Mouse (Mus musculus): ENCODE results near the gene Tmtc2. TPM values are rescaled to one million over a fixed set of nuclear protein-coding genes. Genes with fewer than 3 reads are reported as not detected.

Gene Tmtc2
- polyA plus RNA-seq, 1 experiment: 16.7 TPM

DNA sequence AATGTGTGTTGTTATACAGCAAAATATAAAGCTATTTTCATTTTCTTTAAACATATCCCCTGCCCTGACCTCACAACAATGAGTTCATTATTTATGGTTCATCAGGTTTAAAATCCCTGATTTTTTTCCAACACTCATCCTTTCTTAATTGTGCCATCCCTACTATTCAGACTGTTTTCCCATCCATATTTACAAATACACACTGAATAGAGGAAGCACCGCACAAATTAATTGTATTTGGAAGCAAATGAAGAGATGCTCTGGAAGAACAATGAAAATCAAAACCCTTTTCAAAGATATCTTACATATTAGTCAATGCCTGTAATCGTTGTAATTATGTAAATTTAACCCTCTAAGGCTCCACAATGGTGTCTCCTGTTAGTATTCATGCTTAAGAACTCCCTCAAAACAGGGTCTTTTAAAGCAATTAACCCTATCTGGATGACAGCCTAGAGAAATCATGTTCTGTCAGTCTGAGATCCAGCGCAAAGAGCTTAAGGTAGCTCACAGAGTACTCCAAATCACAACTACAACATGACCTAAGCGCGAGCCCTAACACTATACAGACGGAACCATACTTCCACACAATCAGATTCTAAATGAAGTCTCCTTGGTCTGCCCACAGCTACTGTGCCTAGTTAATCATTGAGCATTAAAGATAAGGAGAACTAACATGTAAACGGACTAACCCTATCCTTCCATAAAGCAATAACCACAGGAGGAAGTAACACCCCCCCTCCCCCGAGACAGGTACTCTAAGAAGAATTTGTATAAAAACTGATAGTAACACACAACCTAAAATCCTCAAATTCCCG is 43.0 kb downstream of the Tmtc2 start:
- DNase-seq: no peak
- 90% methylated on average over 9 of the region's 9 CpGs for WGBS
- H3K4me3 ChIP-seq (replicated peaks; ENCODE audit: insufficient read depth, low read depth, low read length): no peak overlapping the region
- H3K27ac ChIP-seq (ENCODE audit: insufficient read depth, low read length): no peak overlapping the region
- TF ChIP-seq CTCF (IDR thresholded peaks at IDR 0.05; ENCODE audit: borderline replicate concordance, insufficient read depth, low read depth, low read length) (no peak), POLR2A (IDR thresholded peaks at IDR 0.05; ENCODE audit: borderline replicate concordance, insufficient read depth, low read length) (no peak)
- H3K4me1 ChIP-seq (ENCODE audit: control insufficient read depth, insufficient read depth, low read length): no peaks in the 10 kb centered on the region
- H3K27me3 ChIP-seq (ENCODE audit: control insufficient read depth, insufficient read depth, low read length): no peaks in the 10 kb centered on the region

DNA sequence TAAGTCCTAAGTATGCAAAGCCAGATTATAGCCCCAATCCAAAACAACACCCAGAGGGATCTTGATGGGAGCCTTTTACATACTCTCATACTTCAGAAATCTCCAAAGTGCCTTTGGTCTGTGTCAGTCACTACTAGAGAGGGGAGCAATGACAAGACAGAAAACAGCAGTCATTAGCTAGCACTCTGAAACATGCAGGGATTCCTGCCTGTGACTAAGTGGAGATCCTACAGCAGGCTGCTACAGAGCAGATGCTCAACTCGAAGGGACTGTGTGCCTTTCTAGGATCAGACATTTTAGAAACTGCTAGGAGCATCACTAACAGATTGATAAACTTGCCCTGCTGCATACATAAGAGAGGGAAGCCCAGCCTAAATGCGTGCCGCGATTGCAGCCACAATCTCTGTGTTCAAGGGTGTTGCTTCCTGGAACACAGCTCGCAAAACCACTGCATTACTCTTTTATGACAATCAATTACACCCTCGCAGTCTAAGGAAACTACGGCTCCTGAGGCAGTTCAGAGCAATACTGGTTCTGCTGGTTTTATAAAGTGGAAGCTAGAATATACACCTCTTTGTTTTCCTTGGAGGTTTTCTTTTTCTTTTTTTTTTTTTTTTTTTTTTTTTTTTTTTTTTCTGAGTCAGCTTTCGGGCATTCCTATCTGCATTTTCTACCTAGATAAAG is 50.7 kb downstream of the Tmtc2 start:
- DNase-seq: no peak
- H3K27ac ChIP-seq (ENCODE audit: insufficient read depth, low read length): no peak overlapping the region
- TF ChIP-seq CTCF (IDR thresholded peaks at IDR 0.05; ENCODE audit: borderline replicate concordance, insufficient read depth, low read depth, low read length): no peak
- no peak for TF ChIP-seq POLR2A (IDR thresholded peaks at IDR 0.05; ENCODE audit: borderline replicate concordance, insufficient read depth, low read length)

DNA sequence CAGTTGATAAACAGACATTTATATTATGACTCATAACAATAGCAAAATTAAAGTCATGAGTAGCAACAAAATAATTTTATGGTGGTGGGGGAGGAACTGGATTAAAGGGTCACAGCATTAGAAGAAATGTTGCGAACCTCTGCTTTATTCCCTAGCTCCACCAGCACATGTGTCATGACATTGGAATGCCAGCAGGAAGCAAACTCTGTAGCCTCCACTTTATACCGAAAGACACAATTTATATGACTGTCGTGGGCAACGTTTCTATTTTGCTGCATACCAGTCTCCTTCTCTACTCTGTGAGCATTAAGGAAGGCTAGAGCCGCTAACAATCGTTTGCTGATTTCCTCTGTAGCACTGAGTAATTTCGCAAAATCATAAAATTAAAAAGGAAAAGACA is 51.8 kb downstream of the Tmtc2 start:
- TF ChIP-seq CTCF (IDR thresholded peaks at IDR 0.05; ENCODE audit: borderline replicate concordance, insufficient read depth, low read depth, low read length) (no peak), POLR2A (IDR thresholded peaks at IDR 0.05; ENCODE audit: borderline replicate concordance, insufficient read depth, low read length) (no peak)
- no peaks in the 10 kb centered on the region for H3K27me3 ChIP-seq (ENCODE audit: control insufficient read depth, insufficient read depth, low read length)
- peaks cover 4% of the 10 kb centered on the region for H3K4me1 ChIP-seq (ENCODE audit: control insufficient read depth, insufficient read depth, low read length)
- no peak for DNase-seq
- no peak overlapping the region for H3K27ac ChIP-seq (ENCODE audit: insufficient read depth, low read length)
- WGBS: 88% methylated on average over 7 of the region's 7 CpGs
- H3K4me3 ChIP-seq (replicated peaks; ENCODE audit: insufficient read depth, low read depth, low read length): no peak overlapping the region

More for the DNA sequence above, 50.7 kb downstream of the Tmtc2 start:
- Histone ChIP-seq H3K4me3 (replicated peaks; ENCODE audit: insufficient read depth, low read depth, low read length) (no peak overlapping the region), H3K27me3 (ENCODE audit: control insufficient read depth, insufficient read depth, low read length) (no peaks in the 10 kb centered on the region), H3K4me1 (ENCODE audit: control insufficient read depth, insufficient read depth, low read length) (peaks cover 4% of the 10 kb centered on the region)
- 67% methylated on average over 8 of the region's 8 CpGs for WGBS

DNA sequence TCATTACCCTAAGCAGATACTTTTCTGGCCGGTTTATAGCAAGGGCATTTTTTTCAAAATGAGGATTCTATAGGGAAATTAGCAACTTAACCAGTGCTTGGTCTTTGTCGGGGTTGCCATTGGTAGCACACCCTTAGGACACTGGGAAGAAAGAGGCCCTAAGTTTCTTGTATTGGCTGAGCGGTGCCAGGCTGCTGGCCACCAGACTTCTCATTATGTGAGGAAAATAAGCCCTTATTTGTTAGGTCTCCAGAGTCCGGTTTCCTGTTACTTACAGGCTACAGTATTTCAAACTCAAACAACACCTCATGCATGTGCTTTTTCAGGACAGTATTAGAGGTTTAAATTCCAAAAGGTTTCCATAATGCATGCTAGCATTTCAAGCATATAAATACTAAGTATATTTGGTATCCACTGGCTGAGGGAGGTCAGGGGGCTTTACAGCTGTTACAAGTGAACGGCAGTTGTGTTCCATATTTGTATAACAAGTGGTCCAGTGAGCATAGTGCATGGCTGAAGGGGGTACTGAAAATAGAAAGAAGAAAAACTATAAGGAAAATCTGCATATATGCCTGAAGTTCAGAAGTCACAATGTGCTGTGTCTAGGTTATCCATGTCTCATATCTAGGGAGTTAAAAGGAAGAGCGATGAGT is 55.0 kb downstream of the Tmtc2 start:
- Histone ChIP-seq H3K27me3 (ENCODE audit: control insufficient read depth, insufficient read depth, low read length) (no peaks in the 10 kb centered on the region), H3K27ac (ENCODE audit: insufficient read depth, low read length) (no peak overlapping the region), H3K4me1 (ENCODE audit: control insufficient read depth, insufficient read depth, low read length) (peaks cover 4% of the 10 kb centered on the region), H3K4me3 (replicated peaks; ENCODE audit: insufficient read depth, low read depth, low read length) (no peak overlapping the region)
- DNase-seq: no peak
- WGBS: 86% methylated on average over 6 of the region's 6 CpGs
- no peak for TF ChIP-seq POLR2A (IDR thresholded peaks at IDR 0.05; ENCODE audit: borderline replicate concordance, insufficient read depth, low read length)

DNA sequence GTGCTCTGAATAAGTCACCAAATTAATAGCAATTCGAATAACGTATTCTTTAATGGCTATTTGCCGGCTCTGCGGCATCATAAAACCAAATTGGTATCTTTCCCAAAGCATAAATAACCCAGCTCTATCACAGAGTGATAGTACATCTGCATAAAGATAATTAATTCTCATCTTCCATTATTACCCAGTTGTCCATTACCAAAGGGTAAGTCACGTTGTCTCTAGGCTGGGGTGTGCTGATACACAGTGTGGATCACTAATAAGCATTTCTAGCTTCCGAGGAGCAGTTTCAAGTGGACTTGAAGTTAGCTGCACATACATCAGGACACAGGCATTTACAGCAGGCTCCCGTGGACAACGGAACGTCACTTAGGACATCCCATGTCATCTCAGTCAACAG is 56.1 kb downstream of the Tmtc2 start:
- Histone ChIP-seq H3K27me3 (ENCODE audit: control insufficient read depth, insufficient read depth, low read length) (no peaks in the 10 kb centered on the region), H3K4me3 (replicated peaks; ENCODE audit: insufficient read depth, low read depth, low read length) (no peak overlapping the region), H3K4me1 (ENCODE audit: control insufficient read depth, insufficient read depth, low read length) (peaks cover 4% of the 10 kb centered on the region), H3K27ac (ENCODE audit: insufficient read depth, low read length) (no peak overlapping the region)
- WGBS: 95% methylated on average over 9 of the region's 9 CpGs
- no peak for DNase-seq
- no peak for TF ChIP-seq CTCF (IDR thresholded peaks at IDR 0.05; ENCODE audit: borderline replicate concordance, insufficient read depth, low read depth, low read length)
- no peak for TF ChIP-seq POLR2A (IDR thresholded peaks at IDR 0.05; ENCODE audit: borderline replicate concordance, insufficient read depth, low read length)

DNA sequence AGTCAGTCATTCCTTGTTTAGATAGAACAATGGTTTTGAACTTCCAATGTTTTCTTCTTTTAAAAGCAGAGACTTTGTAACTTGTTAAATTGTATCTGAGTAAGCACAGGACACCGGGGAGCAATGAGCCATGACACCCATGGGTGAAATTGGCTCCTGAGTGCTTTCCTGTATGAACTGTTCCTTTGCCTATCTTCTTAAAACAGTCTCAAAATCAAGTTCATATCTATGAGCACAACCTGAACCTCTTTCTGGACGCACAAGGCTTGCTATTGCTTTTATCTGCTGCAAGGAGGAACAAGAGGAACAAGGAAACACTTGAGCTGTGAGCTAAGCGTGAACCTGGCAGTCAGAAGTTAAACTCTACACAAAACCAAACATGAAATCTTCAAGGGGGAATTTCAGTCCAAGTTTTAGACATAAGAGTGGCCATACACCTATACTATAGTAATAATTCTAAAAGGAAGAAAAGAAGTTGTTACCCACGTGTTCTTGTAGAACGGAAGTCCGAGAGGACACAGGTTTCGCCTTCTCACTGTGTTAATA is 60.4 kb downstream of the Tmtc2 start:
- WGBS: 84% methylated on average over 7 of the region's 7 CpGs

DNA sequence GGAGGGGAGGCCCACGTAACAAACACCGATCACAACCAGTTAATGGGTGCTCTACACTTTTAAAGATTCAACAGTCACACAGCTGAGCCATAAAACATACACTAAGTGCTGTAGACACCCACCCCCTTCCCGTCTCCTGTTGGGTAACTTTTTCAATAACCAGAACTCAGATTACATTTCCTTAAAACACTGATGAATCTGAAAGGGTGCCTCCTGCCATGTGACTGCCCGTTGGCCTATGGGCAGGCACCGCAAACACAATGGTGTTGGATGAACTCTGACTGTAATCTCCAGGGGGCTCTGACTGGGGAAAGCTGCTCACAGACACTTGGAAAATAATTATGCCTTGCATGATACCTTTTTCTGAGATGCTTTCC is 64.4 kb downstream of the Tmtc2 start:
- no peak overlapping the region for H3K4me3 ChIP-seq (replicated peaks; ENCODE audit: insufficient read depth, low read depth, low read length)
- WGBS: 47% methylated on average over 5 of the region's 5 CpGs
- H3K4me1 ChIP-seq (ENCODE audit: control insufficient read depth, insufficient read depth, low read length): peaks cover 33% of the 10 kb centered on the region
- no peak for TF ChIP-seq POLR2A (IDR thresholded peaks at IDR 0.05; ENCODE audit: borderline replicate concordance, insufficient read depth, low read length)
- no peak for TF ChIP-seq CTCF (IDR thresholded peaks at IDR 0.05; ENCODE audit: borderline replicate concordance, insufficient read depth, low read depth, low read length)
- H3K27ac ChIP-seq (ENCODE audit: insufficient read depth, low read length): no peak overlapping the region
- no peaks in the 10 kb centered on the region for H3K27me3 ChIP-seq (ENCODE audit: control insufficient read depth, insufficient read depth, low read length)
- no peak for DNase-seq

More for the DNA sequence above, 60.4 kb downstream of the Tmtc2 start:
- DNase-seq: no peak
- Histone ChIP-seq H3K4me3 (replicated peaks; ENCODE audit: insufficient read depth, low read depth, low read length) (no peak overlapping the region), H3K27me3 (ENCODE audit: control insufficient read depth, insufficient read depth, low read length) (no peaks in the 10 kb centered on the region), H3K27ac (ENCODE audit: insufficient read depth, low read length) (no peak overlapping the region), H3K4me1 (ENCODE audit: control insufficient read depth, insufficient read depth, low read length) (peaks cover 14% of the 10 kb centered on the region; the same call in 1 of the 2 replicates)
- TF ChIP-seq CTCF (IDR thresholded peaks at IDR 0.05; ENCODE audit: borderline replicate concordance, insufficient read depth, low read depth, low read length) (no peak), POLR2A (IDR thresholded peaks at IDR 0.05; ENCODE audit: borderline replicate concordance, insufficient read depth, low read length) (no peak)
